Mouse (Mus musculus): ENCODE measurements around the gene S1pr3. TPM values are rescaled to one million over a fixed set of nuclear protein-coding genes. Genes with fewer than 3 reads are reported as not detected.
A peak's percentile ranks its signal among the peaks of the same experiment; 100 is the strongest.

Gene S1pr3
- polyA plus RNA-seq, 1 experiment from 2014 or later, result 41.2 TPM

DNA sequence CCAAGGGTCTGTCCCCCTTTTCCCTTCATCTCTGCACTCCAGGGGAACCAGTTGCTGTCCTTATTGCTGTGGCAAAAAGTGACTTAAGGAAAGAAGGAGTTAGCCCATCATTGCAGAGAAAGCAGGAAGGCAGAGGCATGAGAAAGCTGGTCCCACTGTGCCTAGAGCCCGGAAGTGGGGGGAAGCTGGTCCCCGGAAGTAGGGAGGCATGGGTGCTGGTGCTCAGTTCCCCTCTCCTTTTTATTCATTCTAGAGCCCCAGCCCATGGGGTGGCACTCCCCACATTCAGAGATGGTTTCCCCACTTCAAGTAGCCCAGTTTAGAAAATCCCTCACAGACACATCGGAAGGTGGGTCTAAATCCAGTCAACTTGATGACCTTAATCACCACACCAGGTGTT is 8.9 kb upstream of the S1pr3 start:
- DNase-seq (ENCODE audit: low spot score, missing footprints) (no peak), ATAC-seq (ENCODE audit: low FRiP score) (no peak)
- no peak overlapping the region for H3K27ac ChIP-seq (ENCODE audit: low read depth, low read length)
- no peak overlapping the region for H3K4me2 ChIP-seq
- H3K4me3 ChIP-seq (ENCODE audit: low read depth, low read length), result no peak overlapping the region
- no peaks in the 10 kb centered on the region; the same call in 1 of the 2 replicates for H3K9me3 ChIP-seq (ENCODE audit: control insufficient read depth, low read length)
- peaks cover 4% of the 10 kb centered on the region for H3K4me1 ChIP-seq (ENCODE audit: control insufficient read depth, insufficient read depth, low read length)
- H3K9ac ChIP-seq (ENCODE audit: low read length), result no peak overlapping the region
- 95% methylated on average over 3 of the region's 3 CpGs for WGBS
- H3K27me3 ChIP-seq (ENCODE audit: control insufficient read depth, insufficient read depth, low read length), result no peaks in the 10 kb centered on the region
- H3K36me3 ChIP-seq (ENCODE audit: control insufficient read depth, insufficient read depth, low read length), result no peaks in the 10 kb centered on the region

DNA sequence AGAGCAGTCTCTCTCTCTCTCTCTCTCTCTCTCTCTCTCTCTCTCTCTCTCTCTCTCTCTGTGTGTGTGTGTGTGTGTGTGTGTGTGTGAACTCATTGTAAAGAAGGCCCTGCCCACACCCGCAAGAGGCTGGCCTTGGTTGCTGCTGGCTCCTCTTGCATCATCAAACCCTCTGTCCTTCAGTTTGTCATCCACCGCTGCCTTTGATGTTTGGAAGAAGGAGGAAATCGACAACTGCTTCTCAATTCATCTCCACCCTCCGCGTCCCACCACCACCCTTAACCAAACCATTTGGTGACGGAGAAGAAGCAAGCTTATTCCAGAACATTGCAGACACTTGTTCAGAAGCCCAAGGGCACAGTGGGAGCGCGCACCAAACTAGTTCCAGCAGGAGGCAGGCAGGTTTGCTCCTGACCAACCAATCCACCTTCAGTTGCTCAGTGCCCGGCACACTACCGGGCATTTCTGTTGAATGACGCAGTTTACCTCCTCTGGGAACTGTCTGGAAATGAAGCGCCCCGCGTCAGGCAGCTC is 8.2 kb upstream of the S1pr3 start:
- Histone ChIP-seq H3K4me3 (ENCODE audit: low read depth, low read length) (peak overlapping the region; percentile 22; the same call in 1 of the 2 replicates), H3K27me3 (ENCODE audit: control insufficient read depth, insufficient read depth, low read length) (no peaks in the 10 kb centered on the region), H3K9me3 (ENCODE audit: control insufficient read depth, low read length) (no peaks in the 10 kb centered on the region), H3K4me1 (ENCODE audit: control insufficient read depth, insufficient read depth, low read length) (peaks cover 4% of the 10 kb centered on the region), H3K9ac (ENCODE audit: low read length) (peak overlapping the region; percentile 50; the same call in 1 of the 2 replicates), H3K4me2 (peak overlapping the region; percentile 56), H3K27ac (ENCODE audit: low read depth, low read length) (no peak overlapping the region), H3K36me3 (ENCODE audit: control insufficient read depth, insufficient read depth, low read length) (no peaks in the 10 kb centered on the region)
- 35% methylated on average over 14 of the region's 14 CpGs for WGBS
- no peak for DNase-seq (ENCODE audit: low spot score, missing footprints)
- ATAC-seq (ENCODE audit: low FRiP score), result peak; percentile 43

GRCm38 (mm10) chr13:51400736-51401501 is 7.5 kb upstream of the S1pr3 start:
- Histone ChIP-seq H3K4me3 (ENCODE audit: low read depth, low read length) (peak overlapping the region; percentile 22), H3K9ac (ENCODE audit: low read length) (peak overlapping the region; percentile 50), H3K27ac (ENCODE audit: low read depth, low read length) (no peak overlapping the region), H3K4me2 (peak overlapping the region; percentile 56), H3K4me1 (ENCODE audit: control insufficient read depth, insufficient read depth, low read length) (peaks cover 4% of the 10 kb centered on the region), H3K36me3 (ENCODE audit: control insufficient read depth, insufficient read depth, low read length) (no peaks in the 10 kb centered on the region), H3K27me3 (ENCODE audit: control insufficient read depth, insufficient read depth, low read length) (no peaks in the 10 kb centered on the region), H3K9me3 (ENCODE audit: control insufficient read depth, low read length) (no peaks in the 10 kb centered on the region)
- ATAC-seq (ENCODE audit: low FRiP score) (peak; percentile 71), DNase-seq (ENCODE audit: low spot score, missing footprints) (peak; percentile 93)
- 13% methylated on average over 20 of the region's 20 CpGs for WGBS

GRCm38 (mm10) chr13:51404566-51404965 is 3.9 kb upstream of the S1pr3 start:
- Histone ChIP-seq H3K27me3 (ENCODE audit: control insufficient read depth, insufficient read depth, low read length) (peaks cover 3% of the 10 kb centered on the region; the same call in 1 of the 2 replicates), H3K4me3 (ENCODE audit: low read depth, low read length) (no peak overlapping the region), H3K9me3 (ENCODE audit: control insufficient read depth, low read length) (no peaks in the 10 kb centered on the region), H3K4me1 (ENCODE audit: control insufficient read depth, insufficient read depth, low read length) (peaks cover 16% of the 10 kb centered on the region), H3K27ac (ENCODE audit: low read depth, low read length) (no peak overlapping the region), H3K36me3 (ENCODE audit: control insufficient read depth, insufficient read depth, low read length) (no peaks in the 10 kb centered on the region), H3K4me2 (no peak overlapping the region), H3K9ac (ENCODE audit: low read length) (no peak overlapping the region)
- no peak for ATAC-seq (ENCODE audit: low FRiP score)
- no peak for DNase-seq (ENCODE audit: low spot score, missing footprints)
- WGBS, result 91% methylated on average over 4 of the region's 4 CpGs

GRCm38 (mm10) chr13:51405731-51406320 is 2.6 kb upstream of the S1pr3 start:
- ATAC-seq (ENCODE audit: low FRiP score) (no peak), DNase-seq (ENCODE audit: low spot score, missing footprints) (no peak)
- Histone ChIP-seq H3K4me2 (no peak overlapping the region), H3K9me3 (ENCODE audit: control insufficient read depth, low read length) (no peaks in the 10 kb centered on the region), H3K27me3 (ENCODE audit: control insufficient read depth, insufficient read depth, low read length) (peaks cover 3% of the 10 kb centered on the region; the same call in 1 of the 2 replicates), H3K9ac (ENCODE audit: low read length) (no peak overlapping the region), H3K4me1 (ENCODE audit: control insufficient read depth, insufficient read depth, low read length) (peaks cover 12% of the 10 kb centered on the region), H3K27ac (ENCODE audit: low read depth, low read length) (no peak overlapping the region), H3K4me3 (ENCODE audit: low read depth, low read length) (no peak overlapping the region), H3K36me3 (ENCODE audit: control insufficient read depth, insufficient read depth, low read length) (no peaks in the 10 kb centered on the region)
- WGBS, result 94% methylated on average over 13 of the region's 13 CpGs

GRCm38 (mm10) chr13:51407541-51408217 is 760 bp upstream of the S1pr3 start:
- 21% methylated on average over 13 of the region's 13 CpGs for WGBS
- H3K9me3 ChIP-seq (ENCODE audit: control insufficient read depth, low read length), result no peaks in the 10 kb centered on the region
- peak overlapping the region; percentile 69; the same call in 1 of the 2 replicates for H3K4me2 ChIP-seq
- H3K9ac ChIP-seq (ENCODE audit: low read length), result no peak overlapping the region
- no peaks in the 10 kb centered on the region for H3K36me3 ChIP-seq (ENCODE audit: control insufficient read depth, insufficient read depth, low read length)
- H3K27ac ChIP-seq (ENCODE audit: low read depth, low read length), result no peak overlapping the region
- H3K4me3 ChIP-seq (ENCODE audit: low read depth, low read length), result no peak overlapping the region
- peaks cover 12% of the 10 kb centered on the region for H3K4me1 ChIP-seq (ENCODE audit: control insufficient read depth, insufficient read depth, low read length)
- peak; percentile 90 for DNase-seq (ENCODE audit: low spot score, missing footprints)
- H3K27me3 ChIP-seq (ENCODE audit: control insufficient read depth, insufficient read depth, low read length), result peaks cover 3% of the 10 kb centered on the region; the same call in 1 of the 2 replicates
- no peak for ATAC-seq (ENCODE audit: low FRiP score)

- no peak overlapping the region for H3K27ac ChIP-seq (ENCODE audit: low read depth, low read length)
- DNase-seq (ENCODE audit: low spot score, missing footprints) (no peak), ATAC-seq (ENCODE audit: low FRiP score) (no peak)
- peaks cover 3% of the 10 kb centered on the region; the same call in 1 of the 2 replicates for H3K27me3 ChIP-seq (ENCODE audit: control insufficient read depth, insufficient read depth, low read length)
- H3K4me3 ChIP-seq (ENCODE audit: low read depth, low read length), result no peak overlapping the region
- no peak overlapping the region for H3K4me2 ChIP-seq
- no peaks in the 10 kb centered on the region for H3K36me3 ChIP-seq (ENCODE audit: control insufficient read depth, insufficient read depth, low read length)
- 83% methylated on average over 6 of the region's 6 CpGs for WGBS
- no peak overlapping the region for H3K9ac ChIP-seq (ENCODE audit: low read length)
- H3K4me1 ChIP-seq (ENCODE audit: control insufficient read depth, insufficient read depth, low read length), result peaks cover 12% of the 10 kb centered on the region
- H3K9me3 ChIP-seq (ENCODE audit: control insufficient read depth, low read length), result no peaks in the 10 kb centered on the region
These were observed 1.6 kb downstream of the S1pr3 start for GRCm38 (mm10) chr13:51409936-51410481.

GRCm38 (mm10) chr13:51411243-51411642 is 2.8 kb downstream of the S1pr3 start:
- Histone ChIP-seq H3K27ac (ENCODE audit: low read depth, low read length) (no peak overlapping the region), H3K9ac (ENCODE audit: low read length) (no peak overlapping the region), H3K27me3 (ENCODE audit: control insufficient read depth, insufficient read depth, low read length) (peaks cover 3% of the 10 kb centered on the region; the same call in 1 of the 2 replicates), H3K36me3 (ENCODE audit: control insufficient read depth, insufficient read depth, low read length) (no peaks in the 10 kb centered on the region), H3K9me3 (ENCODE audit: control insufficient read depth, low read length) (no peaks in the 10 kb centered on the region), H3K4me3 (ENCODE audit: low read depth, low read length) (no peak overlapping the region), H3K4me1 (ENCODE audit: control insufficient read depth, insufficient read depth, low read length) (peaks cover 12% of the 10 kb centered on the region), H3K4me2 (no peak overlapping the region)
- 78% methylated on average over 9 of the region's 9 CpGs for WGBS
- DNase-seq (ENCODE audit: low spot score, missing footprints), result no peak
- ATAC-seq (ENCODE audit: low FRiP score), result no peak
